Mouse (Mus musculus) right cerebral cortex, postnatal 14 days (tissue): ENCODE data around the gene Phb2.
A peak's percentile ranks its signal among the peaks of the same experiment; 100 is the strongest.

ENCODE experiments used
- DNase-seq: peaks from one replicate; pipeline ENCODE4 v3.0.0; 2022

Phb2 gene

GRCm38 (mm10) chr6:124693243-124693981 lies 18.7 kb upstream of the Phb2 start:
- DNase-seq: no peak

GRCm38 (mm10) chr6:124694166-124694955 lies 17.8 kb upstream of the Phb2 start:
- peak; percentile 64 for DNase-seq

- DNase-seq: no peak
These were observed 15.5 kb upstream of the Phb2 start for GRCm38 (mm10) chr6:124696441-124697150.

- no peak for DNase-seq
These were observed 13.4 kb upstream of the Phb2 start for GRCm38 (mm10) chr6:124698751-124699150.

- no peak for DNase-seq
These were observed 12.8 kb upstream of the Phb2 start for GRCm38 (mm10) chr6:124699366-124699765.

- no peak for DNase-seq
These were observed 12.1 kb upstream of the Phb2 start for GRCm38 (mm10) chr6:124699962-124700610.

- DNase-seq: no peak
These were observed 10.8 kb upstream of the Phb2 start for GRCm38 (mm10) chr6:124701338-124701737.

- no peak for DNase-seq
These were observed 9.9 kb upstream of the Phb2 start for GRCm38 (mm10) chr6:124702102-124702783.

- DNase-seq: peak; percentile 75
These were observed 9.4 kb upstream of the Phb2 start for GRCm38 (mm10) chr6:124702784-124703103.

GRCm38 (mm10) chr6:124703789-124704188 lies 8.3 kb upstream of the Phb2 start:
- no peak for DNase-seq

- DNase-seq: no peak
These were observed 7.7 kb upstream of the Phb2 start for GRCm38 (mm10) chr6:124704417-124704816.

- DNase-seq: no peak
These were observed 6.0 kb upstream of the Phb2 start for GRCm38 (mm10) chr6:124706061-124706627.

- no peak for DNase-seq
These were observed 3.7 kb upstream of the Phb2 start for GRCm38 (mm10) chr6:124708289-124708889.

GRCm38 (mm10) chr6:124712918-124713317 lies 782 bp downstream of the Phb2 start:
- no peak for DNase-seq

- no peak for DNase-seq
These were observed 4.8 kb downstream of the Phb2 start for GRCm38 (mm10) chr6:124716864-124717490.

GRCm38 (mm10) chr6:124717968-124718367 lies 5.8 kb downstream of the Phb2 start:
- no peak for DNase-seq

GRCm38 (mm10) chr6:124718703-124719102 lies 6.6 kb downstream of the Phb2 start:
- DNase-seq: no peak

- no peak for DNase-seq
These were observed 7.3 kb downstream of the Phb2 start for GRCm38 (mm10) chr6:124719354-124719978.

- DNase-seq: no peak
These were observed 8.8 kb downstream of the Phb2 start for GRCm38 (mm10) chr6:124720904-124721303.

GRCm38 (mm10) chr6:124722876-124723473 lies 10.8 kb downstream of the Phb2 start:
- DNase-seq: no peak
